Mouse (Mus musculus) liver, embryonic 14 days (tissue): Measurements from ENCODE around the gene Ang5. TPM values are rescaled to one million over a fixed set of nuclear protein-coding genes. Genes with fewer than 3 reads are reported as not detected.

ENCODE experiments used
- polyA plus RNA-seq: library from polyadenylated mRNA; depleted of rRNA; stranded (reverse); fragments of >200 nt; gene quantifications from 2 replicates; pipeline ENCODE4 v1.2.3, GENCODE M21; 2012; rRNA removed

Gene Ang5
- not detected in 2 replicates for polyA plus RNA-seq

DNA sequence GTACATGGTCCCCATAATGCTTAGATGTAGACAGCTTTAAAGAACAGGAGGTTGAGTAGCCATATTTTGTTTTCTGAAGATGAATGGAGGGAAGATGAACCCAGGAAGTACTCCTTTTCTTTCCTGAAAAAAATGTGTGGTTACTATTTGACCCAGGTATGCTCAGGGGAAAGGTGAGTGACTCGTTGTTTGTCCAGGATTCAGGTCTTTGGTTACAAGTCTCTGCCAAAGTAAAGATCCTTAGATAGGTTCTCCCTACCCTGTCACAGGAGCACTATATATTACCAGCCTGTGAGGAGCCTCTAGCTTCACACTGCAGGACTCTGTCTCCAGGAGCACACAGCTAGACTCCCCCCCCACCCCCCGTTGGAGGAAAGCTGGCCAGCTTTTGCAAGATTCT lies at the start of gene Ang5:
TSS of gene Ang5 (plus strand) at position 301 of the 400 bp plus-strand sequence.

DNA sequence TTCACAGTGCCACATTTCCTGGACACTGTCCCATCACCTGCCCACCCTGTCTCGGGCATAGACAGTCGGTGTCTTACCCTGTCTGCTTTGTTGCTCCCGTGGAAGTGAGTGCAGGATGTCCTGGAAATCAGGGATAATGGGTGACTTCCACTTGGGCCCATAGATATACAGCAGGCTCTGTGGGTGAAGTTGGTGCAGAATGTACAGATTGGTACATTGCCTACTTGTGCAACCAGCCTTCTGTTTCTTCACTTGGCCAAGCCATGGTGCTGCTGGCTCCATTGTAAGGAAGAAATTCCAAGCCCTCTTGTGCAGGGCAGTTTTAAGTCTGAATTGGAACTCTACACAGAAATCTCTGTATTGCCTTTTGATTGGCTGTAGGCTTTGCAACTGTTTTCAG lies 33.4 kb upstream of the Ang5 start, which contains the start of gene Ear10:
TSS of gene Ear10 (minus strand) at position 101 of the 400 bp plus-strand sequence.

DNA sequence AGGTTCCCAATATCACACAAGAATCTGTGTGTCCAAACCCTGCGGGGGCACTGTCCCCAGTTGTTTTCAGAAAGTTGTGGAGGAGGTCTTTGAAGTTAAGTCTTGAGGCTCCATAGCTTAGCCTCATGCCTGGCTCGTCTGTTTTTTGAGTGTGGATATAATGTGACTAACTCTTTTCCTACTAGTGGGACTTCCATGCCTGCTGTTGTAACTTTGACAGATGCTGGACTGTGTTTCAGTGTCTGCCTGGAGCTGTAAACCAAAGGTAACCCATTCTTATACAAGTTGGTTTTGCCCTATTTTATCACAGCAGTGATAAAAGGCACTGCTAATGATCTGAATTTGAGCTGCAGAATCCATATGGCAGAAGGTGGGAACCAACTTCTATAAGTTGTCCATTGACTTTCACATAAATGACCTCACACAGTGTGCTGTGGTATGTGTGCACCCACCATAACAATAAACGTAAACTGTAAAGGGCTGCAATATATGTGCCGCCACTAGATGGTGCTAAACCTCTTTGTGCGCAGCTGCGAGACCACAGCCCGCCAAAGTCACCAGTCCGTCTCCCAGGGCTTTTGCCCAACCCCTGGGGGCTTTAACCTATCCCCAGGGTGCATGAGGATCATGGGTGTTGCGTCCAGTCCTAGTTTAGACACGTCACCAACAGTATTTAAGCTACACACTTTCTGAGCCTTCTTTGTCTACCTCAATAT lies 32.0 kb upstream of the Ang5 start, which contains the start of gene Gm8113:
TSS of gene Gm8113 (plus strand) at position 703 of the 716 bp plus-strand sequence.

DNA sequence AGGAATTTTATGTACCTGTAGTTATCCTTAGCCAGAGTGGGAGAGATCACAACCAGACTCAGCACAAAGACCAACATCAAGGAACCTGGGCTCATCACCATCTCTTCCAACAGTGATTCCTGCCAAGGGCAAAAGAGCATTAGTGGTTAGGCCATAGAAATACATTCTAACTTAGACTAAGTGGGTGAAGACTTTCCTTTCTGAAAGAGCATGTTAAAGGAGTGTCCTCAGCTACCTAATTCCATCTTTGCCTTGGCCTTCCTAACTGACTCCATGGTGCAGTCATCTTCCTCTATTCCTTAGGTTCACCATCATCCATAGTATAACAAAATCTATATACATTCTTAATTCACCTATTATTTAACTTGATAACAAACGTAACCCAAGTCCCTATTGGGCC lies 45.3 kb downstream of the Ang5 start, which contains the start of gene Ang6:
TSS of gene Ang6 (minus strand) at position 101 of the 400 bp plus-strand sequence.

Other genes with a start within 250 kb of the Ang5 start
- not detected in 2 replicates for gene Gm16506, start 229.6 kb upstream of the Ang5 start, polyA plus RNA-seq
- not detected in 2 replicates for gene Gm6526, start 209.2 kb upstream of the Ang5 start, polyA plus RNA-seq
- gene Gm8180, start 172.3 kb upstream of the Ang5 start, polyA plus RNA-seq = not detected in 2 replicates
- gene Ear1, start 81.6 kb upstream of the Ang5 start, polyA plus RNA-seq = 16.3 and 18.4 TPM in 2 replicates
- not detected in 2 replicates for gene Ear10, start 33.5 kb upstream of the Ang5 start, polyA plus RNA-seq
- 9.4 and 12.1 TPM in 2 replicates for gene Gm8113, start 31.7 kb upstream of the Ang5 start, polyA plus RNA-seq
- gene Ang6, start 45.2 kb downstream of the Ang5 start, polyA plus RNA-seq = 0.08 TPM in 1 of 2 replicates, not detected in the other
- 24.0 and 26.3 TPM in 2 replicates for gene Ear2, start 145.6 kb downstream of the Ang5 start, polyA plus RNA-seq
- gene Gm3327, start 166.8 kb downstream of the Ang5 start, polyA plus RNA-seq = not detected in 2 replicates
- gene Gm8212, start 240.6 kb downstream of the Ang5 start, polyA plus RNA-seq = not detected in 2 replicates